28 mouse cellular contexts compared by ENCODE assay signal in the genomic region with DNA sequence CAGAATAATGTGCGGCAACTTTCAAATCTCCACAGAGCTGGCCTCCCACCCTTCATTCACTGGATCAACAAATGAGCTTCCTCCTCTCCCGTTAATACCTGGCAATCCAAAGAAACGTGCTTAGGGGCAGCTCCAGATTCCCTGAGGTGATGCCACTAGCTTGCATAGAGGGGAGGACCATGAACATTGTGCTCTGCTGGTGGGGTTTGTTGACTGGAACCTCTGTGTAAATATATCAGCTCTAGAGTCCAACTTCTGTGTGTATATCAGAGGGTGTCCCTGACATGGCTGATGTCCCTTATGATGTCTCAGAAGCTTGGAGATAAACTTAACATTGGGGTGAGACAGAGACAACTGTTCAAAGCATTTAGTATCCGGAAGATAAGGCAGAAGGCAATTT.
"Had no signal": no experiment of that assay in that cellular context is flagged by ENCODE, and none has a peak within 500 bp of the region (broad histone marks: within the 10 kb centered on the region; RNA-seq: fewer than 3 reads in every experiment).

No protein-coding gene starts in this region.

- H3K36me3 ChIP-seq: limb, embryonic 10.5 days; limb, embryonic 12.5 days; limb, embryonic 13.5 days; limb, embryonic 15.5 days; liver, embryonic 13.5 days; lung, embryonic 15.5 days; midbrain, embryonic 10.5 days; midbrain, embryonic 12.5 days; midbrain, embryonic 13.5 days; neural tube, embryonic 12.5 days; neural tube, embryonic 13.5 days had no signal

- H3K27ac ChIP-seq: left cerebral cortex, adult 2 months; limb, embryonic 10.5 days; limb, embryonic 12.5 days; limb, embryonic 13.5 days; limb, embryonic 15.5 days; liver, embryonic 13.5 days; liver, embryonic 14.5 days; lung, embryonic 15.5 days; macrophage; midbrain, embryonic 10.5 days; midbrain, embryonic 12.5 days; midbrain, embryonic 13.5 days; neural tube, embryonic 12.5 days; neural tube, embryonic 13.5 days had no signal

- H3K4me3 ChIP-seq: left cerebral cortex, adult 2 months; limb, embryonic 10.5 days; limb, embryonic 12.5 days; limb, embryonic 13.5 days; limb, embryonic 15.5 days; liver, embryonic 13.5 days; lung, embryonic 15.5 days; megakaryocyte, embryonic 14.5 days; midbrain, embryonic 10.5 days; midbrain, embryonic 12.5 days; midbrain, embryonic 13.5 days; myocyte; neural tube, embryonic 12.5 days; neural tube, embryonic 13.5 days had no signal

- H3K9me3 ChIP-seq: limb, embryonic 10.5 days; limb, embryonic 12.5 days; limb, embryonic 13.5 days; limb, embryonic 15.5 days; liver, embryonic 13.5 days; lung, embryonic 15.5 days; midbrain, embryonic 10.5 days; midbrain, embryonic 12.5 days; midbrain, embryonic 13.5 days; neural tube, embryonic 12.5 days; neural tube, embryonic 13.5 days had no signal

- ATAC-seq: lung, postnatal 0 days; midbrain, embryonic 13.5 days; midbrain, embryonic 16.5 days had no signal

- H3K27me3 ChIP-seq: limb, embryonic 12.5 days; limb, embryonic 15.5 days; liver, embryonic 13.5 days; lung, embryonic 15.5 days; megakaryocyte, embryonic 14.5 days; midbrain, embryonic 12.5 days; midbrain, embryonic 13.5 days; neural tube, embryonic 12.5 days; neural tube, embryonic 13.5 days had no signal

- H3K4me2 ChIP-seq: limb, embryonic 12.5 days; limb, embryonic 13.5 days; limb, embryonic 15.5 days; liver, embryonic 13.5 days; lung, embryonic 14.5 days; lung, embryonic 15.5 days; midbrain, embryonic 12.5 days; midbrain, embryonic 13.5 days; neural tube, embryonic 12.5 days; neural tube, embryonic 13.5 days had no signal

- H3K4me1 ChIP-seq: megakaryocyte, embryonic 14.5 days; midbrain, embryonic 12.5 days; midbrain, embryonic 13.5 days; neural tube, embryonic 12.5 days; neural tube, embryonic 13.5 days had no signal

- DNase-seq: layer of hippocampus, postnatal 36 days; left cerebral cortex, postnatal 4 days; liver, embryonic 13.5 days; lung, adult 18-20 months; lung, adult 2 months; lung, embryonic 14.5 days; lung, postnatal 10 days; lung, postnatal 14 days; lung, postnatal 36 days; lung, postnatal 4 days; midbrain, embryonic 14.5 days had no signal

- H3K9ac ChIP-seq: limb, embryonic 12.5 days; limb, embryonic 13.5 days; limb, embryonic 15.5 days; liver, embryonic 13.5 days; liver, embryonic 14.5 days; lung, embryonic 14.5 days; lung, embryonic 15.5 days; midbrain, embryonic 12.5 days; midbrain, embryonic 13.5 days; neural tube, embryonic 12.5 days; neural tube, embryonic 13.5 days had no signal
